5 mouse cellular contexts compared by ENCODE assay signal in the genomic region with DNA sequence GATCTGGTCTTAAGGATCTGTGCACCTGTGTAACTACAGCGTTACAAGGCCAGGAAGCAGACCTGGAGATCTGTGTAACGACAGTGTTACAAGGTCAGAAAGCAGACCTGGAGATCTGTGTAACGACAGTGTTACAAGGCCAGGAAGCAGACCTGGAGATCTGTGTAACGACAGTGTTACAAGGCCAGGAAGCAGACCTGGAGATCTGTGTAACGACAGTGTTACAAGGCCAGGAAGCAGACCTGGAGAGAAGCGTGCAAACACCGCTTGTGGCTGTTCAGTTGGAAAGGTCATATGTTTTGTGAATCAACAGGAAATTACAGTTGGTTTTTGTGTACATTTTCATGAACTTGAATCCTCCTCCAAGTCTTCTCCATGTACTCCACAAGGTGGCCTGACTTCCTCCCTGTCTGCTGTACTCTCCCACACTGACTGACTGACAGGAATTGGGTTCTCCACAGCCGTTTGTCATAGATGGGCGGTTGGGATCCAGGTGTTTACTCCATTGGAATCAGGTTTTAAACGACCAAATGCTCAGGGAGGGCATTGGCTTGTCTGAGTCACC. TPM values are rescaled to one million over a fixed set of nuclear protein-coding genes. Genes with fewer than 3 reads are reported as not detected.
DNase-seq lines count a peak whose midpoint lies in the region; ATAC-seq and TF ChIP-seq lines count a peak whose summit lies in the region.
"Not testable (repeated sequence)": the region's sequence is repeated elsewhere in the genome, so short reads cannot be mapped to it uniquely, and the experiment has no call there.

No protein-coding gene starts in this region.

- peak; percentile 79 for DNase-seq in 416B (ENCODE audit: low read depth)
- DNase-seq in layer of hippocampus, adult 2 months (ENCODE audit: low spot score in 2 of 2) = not testable (repeated sequence)

- H3K27ac ChIP-seq in layer of hippocampus, adult 2 months = not testable (repeated sequence)

- H3K4me3 ChIP-seq in layer of hippocampus, adult 2 months = not testable (repeated sequence)

- peak; percentile 65 for ATAC-seq in granulocyte monocyte progenitor cell, adult 5-6 weeks (replicated peaks; ENCODE audit: poor library complexity, severe bottlenecking)
- ATAC-seq in megakaryocyte-erythroid progenitor cell, adult 5-6 weeks (replicated peaks; ENCODE audit: low FRiP score, low TSS enrichment, poor library complexity, severe bottlenecking) = peak; percentile 22; the same call in 1 of the 2 replicates
- 0 out of 2 replicates have a peak, but pooled peaks have one; percentile 17 for ATAC-seq in monocyte, adult 5-6 weeks (replicated peaks; ENCODE audit: insufficient number of reproducible peaks, low FRiP score, low TSS enrichment, poor library complexity, severe bottlenecking)

- 0 out of 2 replicates have a peak, but pooled peaks have one; percentile 10 for TF ChIP-seq CTCF in layer of hippocampus, adult 2 months (conservative IDR thresholded peaks at IDR 0.05)

RNA-seq across cellular contexts. Expression of gene Yeats2, which starts 14.5 kb away (rescaled TPM):
- 47.2 and 65.0 TPM in 2 replicates for total RNA-seq in granulocyte monocyte progenitor cell, adult 5-6 weeks (2014; fragmentation: Nextera tagmentation)
- total RNA-seq in granulocyte monocyte progenitor cell, adult 5-6 weeks (2017) = 25.9 and 30.5 TPM in 2 replicates
- total RNA-seq in layer of hippocampus, adult 2 months (2021) = 10 to 100 TPM; 38.7 to 42.3 TPM
- 35.9 and 67.2 TPM in 2 replicates for total RNA-seq in megakaryocyte-erythroid progenitor cell, adult 5-6 weeks (2014; fragmentation: Nextera tagmentation)
- 22.8 and 39.8 TPM in 2 replicates for total RNA-seq in megakaryocyte-erythroid progenitor cell, adult 5-6 weeks (2017)
- 17.9 to 31.5 TPM (median 22.6 TPM) in 3 replicates for total RNA-seq in monocyte, adult 5-6 weeks (2017)

RNA-seq across cellular contexts. Expression of gene Klhl24, which starts 29.1 kb away (rescaled TPM):
- 34.3 and 52.0 TPM in 2 replicates for total RNA-seq in granulocyte monocyte progenitor cell, adult 5-6 weeks (2014; fragmentation: Nextera tagmentation)
- 56.1 and 80.7 TPM in 2 replicates for total RNA-seq in granulocyte monocyte progenitor cell, adult 5-6 weeks (2017)
- 10 to 100 TPM; 72.4 to 89.3 TPM for total RNA-seq in layer of hippocampus, adult 2 months (2021)
- total RNA-seq in megakaryocyte-erythroid progenitor cell, adult 5-6 weeks (2014; fragmentation: Nextera tagmentation) = 29.1 and 33.2 TPM in 2 replicates
- total RNA-seq in megakaryocyte-erythroid progenitor cell, adult 5-6 weeks (2017) = 38.5 and 70.6 TPM in 2 replicates
- 112 to 133 TPM (median 129 TPM) in 3 replicates for total RNA-seq in monocyte, adult 5-6 weeks (2017)
